Mouse (Mus musculus) inflammation-experienced regulatory T-cells, adult 6 months (primary cell): ENCODE data around the gene Lgi4. TPM values are rescaled to one million over a fixed set of nuclear protein-coding genes. Genes with fewer than 3 reads are reported as not detected.

Source experiments
- ATAC-seq: one replicate; pipeline ENCODE4 v1.8.0; 2017
- polyA plus RNA-seq, 3 experiments: library from polyadenylated mRNA; unstranded; fragments of 100-300 nt; shearing (Covaris generic); gene quantifications; one replicate each; pipeline ENCODE4 v1.2.1; 2017

Gene Lgi4
- polyA plus RNA-seq, 3 experiments from 2014 or later: 0.09 to 0.13 TPM; not detected in 1

DNA sequence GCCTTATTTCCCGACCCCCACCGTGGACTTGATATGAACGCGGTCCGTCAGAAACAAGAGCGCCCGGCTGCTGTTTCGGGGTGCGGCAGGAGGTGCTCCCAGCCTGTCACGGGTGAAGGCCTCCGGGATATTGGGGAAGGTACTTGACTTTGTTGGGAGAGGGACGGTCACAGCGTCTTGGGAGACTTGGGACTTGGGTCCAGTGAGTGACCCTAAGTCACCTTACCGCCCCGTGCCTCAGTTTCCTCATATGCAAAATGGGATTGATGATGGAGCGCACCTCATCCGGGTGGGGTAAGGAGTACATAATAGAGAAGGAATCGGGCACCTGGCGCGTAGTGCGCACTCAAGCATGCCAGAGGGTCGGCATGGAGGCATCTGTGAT, 6.9 kb upstream of the Lgi4 start:
- no peak for ATAC-seq

DNA sequence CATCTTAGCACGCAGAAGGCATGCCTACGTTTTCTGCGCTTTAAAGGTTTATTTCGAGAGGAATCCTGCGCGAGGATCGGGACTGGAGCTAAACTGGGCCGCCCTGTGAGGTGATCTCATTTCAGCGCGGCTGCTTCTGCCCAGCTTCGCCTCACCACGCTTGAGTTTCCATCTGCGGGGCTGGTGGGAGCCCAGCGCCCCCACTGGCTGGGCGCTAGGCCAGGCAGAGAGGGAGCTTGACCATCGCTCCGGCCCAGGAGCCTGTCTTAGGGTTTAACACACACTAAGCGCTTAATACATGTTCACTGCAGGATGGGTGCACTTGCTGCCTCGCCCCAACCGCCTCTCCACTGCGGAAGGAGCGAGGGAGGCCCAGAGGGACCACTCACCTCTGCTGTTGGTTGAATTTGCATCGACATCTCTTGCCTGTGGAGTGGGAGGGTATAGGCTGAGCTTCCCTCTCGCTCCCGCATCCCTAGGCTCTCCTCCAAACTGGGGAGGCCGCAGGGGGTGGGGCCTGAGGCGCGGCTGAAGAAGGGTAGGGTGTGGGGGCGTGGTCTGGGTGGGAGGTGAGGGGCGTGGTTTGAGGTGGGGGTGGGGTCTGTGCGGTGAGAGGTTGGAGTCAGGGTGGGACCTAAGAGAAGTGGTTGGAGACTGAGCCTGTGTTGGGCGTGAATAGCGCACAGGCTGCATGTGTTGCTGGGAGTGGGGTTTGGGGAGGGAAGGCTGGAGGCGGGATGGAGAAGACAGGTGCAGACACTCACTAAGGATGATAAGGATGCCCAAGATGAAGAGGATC, 6.3 kb upstream of the Lgi4 start:
- ATAC-seq: peak; percentile 9

DNA sequence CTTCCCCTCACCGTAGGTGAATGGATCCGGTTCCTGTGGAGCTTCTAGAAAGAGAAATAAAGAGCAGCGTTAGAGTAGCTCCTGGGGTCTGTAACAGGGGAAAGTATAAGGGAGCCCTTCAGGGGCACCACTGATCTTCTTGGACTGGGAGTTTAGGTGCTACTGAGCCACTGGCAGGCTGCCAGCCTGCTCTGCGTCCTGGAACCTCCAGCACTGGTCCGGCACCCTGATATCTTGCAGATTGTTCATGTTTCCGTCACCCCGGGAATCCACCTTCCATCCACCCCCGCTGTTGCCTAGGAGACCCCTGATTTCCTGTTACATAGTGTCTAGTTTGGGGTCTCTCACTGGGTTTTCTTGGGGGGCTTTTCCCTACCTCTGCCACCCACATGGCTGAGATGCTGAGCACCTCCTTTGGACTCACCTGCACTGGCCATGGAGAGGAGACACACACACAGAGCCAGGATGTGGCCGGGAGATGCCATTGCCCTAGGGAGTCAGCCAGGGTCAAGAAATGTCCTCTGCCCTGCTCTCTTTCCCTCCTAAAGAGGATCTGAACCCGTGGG, 5.2 kb upstream of the Lgi4 start:
- no peak for ATAC-seq

DNA sequence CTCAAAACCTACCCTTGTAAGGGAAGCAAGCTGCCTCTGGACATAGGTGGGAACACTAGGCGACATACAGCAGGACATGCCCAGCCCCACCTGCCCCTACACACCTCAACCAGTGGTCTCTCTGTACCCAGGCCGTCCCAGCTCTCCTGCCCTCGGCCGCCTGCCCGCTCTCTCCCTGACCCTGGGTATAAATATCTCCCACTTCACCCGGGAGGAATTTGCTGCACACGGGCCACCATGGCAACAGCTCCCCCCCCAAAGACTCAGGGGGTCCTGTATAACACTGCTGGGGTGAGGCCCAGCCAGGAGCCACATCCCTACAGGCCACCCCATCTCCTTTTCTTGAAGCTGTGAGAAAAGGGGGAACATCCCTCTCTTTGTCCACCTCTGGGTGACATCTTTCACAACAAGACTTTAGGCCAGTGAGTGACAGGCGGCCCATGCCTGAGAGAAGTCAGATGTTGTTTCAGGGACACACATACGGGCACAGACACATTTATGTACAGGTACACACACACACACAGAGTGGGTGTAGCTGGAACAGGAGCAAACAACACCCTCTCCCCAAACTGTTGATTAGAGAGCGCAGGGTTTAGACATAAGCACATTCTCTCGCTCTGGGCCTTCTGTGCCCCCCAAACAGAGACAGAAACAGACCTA, 4.4 kb upstream of the Lgi4 start:
- no peak for ATAC-seq

DNA sequence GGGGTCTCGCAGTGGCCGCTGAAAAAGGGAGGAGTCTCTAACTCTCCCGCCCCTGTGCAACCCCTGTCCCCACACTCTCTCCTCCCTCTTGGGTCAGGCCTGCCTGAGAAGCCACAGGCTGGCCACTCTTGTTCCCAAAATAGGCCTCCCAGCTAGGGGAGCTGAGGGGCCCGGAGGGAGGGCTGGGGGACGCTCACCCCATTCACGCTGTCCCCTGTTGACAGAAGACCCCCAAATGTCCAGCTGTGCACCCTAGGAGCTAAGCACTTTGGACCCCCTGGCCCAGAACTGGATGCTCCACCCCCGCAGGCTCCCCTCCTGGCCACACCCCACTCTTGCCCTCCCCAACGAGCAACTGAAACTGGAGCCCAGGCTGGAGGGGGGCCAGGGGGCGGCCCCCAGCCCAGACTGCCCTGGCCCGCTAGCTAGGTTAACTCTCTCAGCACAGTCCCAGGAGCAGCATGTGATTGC, 3.8 kb upstream of the Lgi4 start:
- no peak for ATAC-seq

DNA sequence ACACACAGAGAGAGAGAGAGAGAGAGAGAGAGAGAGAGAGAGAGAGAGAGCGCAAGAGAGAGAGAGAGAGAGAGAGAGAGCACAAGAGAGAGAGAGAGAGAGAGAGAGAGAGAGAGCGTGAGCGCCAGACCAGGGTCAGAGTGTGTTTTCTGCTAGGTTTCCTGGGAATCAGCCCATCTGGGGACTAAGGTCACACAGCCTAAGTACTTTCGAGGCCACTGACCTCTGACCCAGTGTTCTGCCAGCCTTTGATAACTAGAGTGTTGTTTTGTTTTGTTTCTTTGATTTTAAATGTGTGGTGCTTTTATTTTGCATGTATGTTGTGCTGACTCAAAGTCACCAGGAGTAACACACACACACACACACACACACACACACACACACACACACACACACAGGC, 3.3 kb upstream of the Lgi4 start:
- no peak for ATAC-seq

DNA sequence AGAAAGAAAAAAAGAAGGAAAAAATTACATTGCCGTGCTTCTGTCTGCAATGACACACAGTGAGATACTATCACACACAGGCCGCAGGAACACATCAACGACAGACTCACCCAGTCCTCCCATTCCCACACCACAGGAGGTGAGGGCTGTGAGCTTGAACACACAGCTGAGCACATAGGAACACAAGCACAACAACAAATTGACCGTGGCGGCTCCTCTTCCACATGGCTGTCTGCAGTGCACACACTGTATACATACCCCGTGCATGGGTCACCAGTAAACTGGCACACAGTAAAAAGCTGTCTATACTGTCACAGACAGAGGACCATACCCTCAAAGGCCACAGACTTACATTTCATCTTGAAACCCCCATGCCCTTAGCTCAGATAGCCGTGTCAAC, 2.7 kb upstream of the Lgi4 start:
- no peak for ATAC-seq

DNA sequence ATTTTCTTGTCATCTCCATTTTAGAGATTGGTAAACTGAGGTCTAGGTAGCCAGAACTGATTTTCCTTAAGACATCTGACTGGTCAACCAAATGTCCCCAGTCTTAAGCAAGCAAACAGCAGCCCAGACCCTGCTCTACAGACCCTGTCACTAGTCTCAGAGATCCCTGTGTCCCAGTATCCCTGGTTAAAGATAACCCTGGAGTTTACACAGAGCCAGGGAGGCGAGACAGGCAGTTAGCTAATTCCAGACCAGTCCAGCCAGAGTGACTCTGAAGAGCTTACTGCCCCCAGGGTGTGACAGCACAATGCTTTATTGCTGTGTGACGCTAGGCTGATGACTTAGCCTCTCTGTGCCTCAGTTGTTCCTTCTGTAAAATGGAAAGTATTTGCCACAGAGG, 2.1 kb upstream of the Lgi4 start, which contains the start of gene Fxyd1:
TSS of gene Fxyd1 (minus strand) at position 129 of the 400 bp plus-strand sequence.
- no peak for ATAC-seq

DNA sequence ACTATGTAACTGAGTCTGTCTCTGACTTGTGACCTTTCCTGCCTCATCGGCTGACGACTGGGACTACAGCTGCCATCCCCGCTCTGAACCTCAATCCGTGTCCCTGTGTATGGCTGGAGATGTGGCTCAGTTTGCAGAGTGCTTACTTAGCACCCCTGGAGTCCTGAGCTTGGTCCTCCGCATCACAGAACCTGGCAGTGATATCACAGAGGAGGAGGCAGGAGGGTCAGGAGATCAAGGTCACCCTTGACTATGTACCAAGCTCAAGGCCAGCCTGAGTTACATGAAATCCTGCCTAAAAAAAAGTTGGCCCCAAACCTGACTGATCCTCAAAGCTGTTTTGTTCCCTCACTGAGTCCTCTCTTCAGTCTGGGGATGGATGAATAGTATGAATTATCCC, 1.4 kb upstream of the Lgi4 start:
- ATAC-seq: no peak

DNA sequence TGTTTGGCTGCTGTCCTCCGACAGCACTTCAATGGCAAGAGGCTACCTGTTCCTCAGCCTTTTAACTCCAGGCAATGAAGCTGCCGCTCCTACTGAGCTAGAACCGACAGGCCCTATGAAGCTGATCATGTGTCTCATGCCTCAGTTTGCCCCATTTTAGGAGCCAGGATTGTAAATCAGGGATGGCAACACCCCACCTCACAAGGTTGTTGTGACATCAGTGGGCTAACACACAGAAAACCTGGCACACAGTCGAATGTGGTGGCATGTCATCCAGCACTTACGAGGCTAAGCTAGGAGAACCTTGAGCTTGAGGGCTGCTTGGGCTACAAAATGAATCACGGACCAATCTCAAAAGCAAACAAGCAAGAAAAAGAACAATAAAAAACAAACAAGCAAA, 931 bp upstream of the Lgi4 start:
- ATAC-seq: no peak

DNA sequence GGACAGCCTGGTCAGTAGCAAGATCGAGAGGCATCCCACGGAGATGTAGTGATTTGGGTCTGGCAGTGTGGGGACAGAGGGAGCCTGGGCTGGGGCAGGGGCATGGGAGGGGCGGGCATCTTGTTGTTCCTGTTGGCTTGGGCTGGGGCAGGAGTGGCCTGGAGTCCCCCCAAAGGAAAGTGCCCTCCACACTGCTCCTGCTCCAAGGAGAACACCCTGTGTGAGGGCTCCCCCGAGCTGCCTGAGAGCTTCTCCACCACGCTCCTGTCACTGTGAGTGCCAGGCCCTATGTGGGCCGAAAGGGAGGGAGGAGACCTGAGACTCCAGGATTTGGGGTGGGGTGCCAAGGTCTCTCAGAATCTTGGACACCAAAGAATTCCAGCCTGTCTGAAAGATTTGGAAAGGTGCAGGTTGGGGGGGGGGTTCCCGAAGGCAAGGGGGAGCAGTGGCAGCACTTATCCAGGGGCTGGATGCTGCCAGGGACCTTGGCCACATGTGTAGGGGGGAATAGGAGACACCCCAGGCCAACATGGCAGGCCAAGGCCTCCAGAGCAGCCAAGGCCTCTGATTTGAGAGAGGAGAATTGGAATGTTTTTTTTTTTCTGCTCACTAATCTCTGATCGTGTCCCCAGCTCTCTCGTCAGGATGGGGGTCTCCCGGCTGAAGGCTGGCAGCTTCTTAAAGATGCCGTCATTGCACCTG, 928 bp downstream of the Lgi4 start:
- no peak for ATAC-seq

DNA sequence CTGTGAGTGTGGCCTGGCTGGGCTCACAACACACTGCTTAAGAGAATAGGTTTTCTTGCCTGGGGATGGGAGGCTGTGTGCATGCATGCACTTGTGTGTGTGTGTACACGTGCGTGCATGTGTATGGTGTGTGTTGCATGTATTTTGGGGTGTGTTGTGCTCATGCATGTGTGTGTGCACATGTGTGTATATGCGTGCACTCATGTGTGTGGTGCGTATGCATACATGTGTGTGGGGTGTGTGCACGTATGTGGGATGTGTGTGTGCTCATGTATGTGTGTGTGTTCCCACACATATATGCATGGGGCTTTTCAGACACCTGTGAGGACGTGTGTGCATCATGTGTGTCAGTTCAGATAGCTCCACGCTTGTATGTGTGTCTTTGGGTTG, 1.5 kb downstream of the Lgi4 start:
- ATAC-seq: no peak

DNA sequence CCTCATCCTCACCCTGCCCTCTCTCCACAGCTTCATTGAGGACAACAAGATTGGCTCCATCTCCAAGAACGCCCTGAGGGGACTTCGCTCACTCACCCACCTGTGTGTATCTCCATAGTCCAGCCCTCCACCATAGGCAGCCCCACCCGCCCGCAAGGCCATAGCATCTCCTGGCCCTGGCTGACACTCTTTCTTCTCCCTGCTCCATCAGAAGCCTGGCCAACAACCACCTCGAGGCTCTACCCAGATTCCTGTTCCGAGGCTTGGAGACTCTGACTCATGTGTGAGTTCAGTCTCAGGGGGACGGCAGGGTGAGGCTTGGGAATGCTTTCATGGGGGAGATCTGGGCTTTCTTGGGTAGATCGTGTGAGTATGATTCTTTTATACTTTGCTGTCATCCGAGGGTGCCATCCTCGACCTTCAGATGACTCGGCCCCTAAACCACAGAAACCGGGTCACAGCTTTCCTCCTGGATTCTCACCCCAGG, 4.0 kb downstream of the Lgi4 start:
- ATAC-seq: no peak

DNA sequence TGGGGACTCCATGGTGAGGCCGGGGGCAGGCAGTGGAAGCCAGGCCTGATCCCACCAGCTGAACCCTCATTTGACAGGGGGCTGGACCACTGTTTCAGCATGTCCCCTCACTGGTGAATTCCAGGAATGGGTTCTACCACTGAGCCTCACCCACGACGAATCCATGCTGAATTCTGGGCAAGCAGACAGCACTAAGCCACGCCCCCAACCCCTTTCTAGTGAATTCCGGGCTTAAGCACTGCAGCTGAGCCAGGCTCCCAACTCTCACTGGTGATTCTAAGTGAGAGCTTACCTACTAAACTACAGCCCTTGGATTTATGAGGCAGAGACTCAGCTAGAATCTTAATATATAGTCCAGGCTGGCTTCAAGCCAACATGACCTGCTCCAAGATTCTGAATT, 8.7 kb downstream of the Lgi4 start:
- no peak for ATAC-seq

DNA sequence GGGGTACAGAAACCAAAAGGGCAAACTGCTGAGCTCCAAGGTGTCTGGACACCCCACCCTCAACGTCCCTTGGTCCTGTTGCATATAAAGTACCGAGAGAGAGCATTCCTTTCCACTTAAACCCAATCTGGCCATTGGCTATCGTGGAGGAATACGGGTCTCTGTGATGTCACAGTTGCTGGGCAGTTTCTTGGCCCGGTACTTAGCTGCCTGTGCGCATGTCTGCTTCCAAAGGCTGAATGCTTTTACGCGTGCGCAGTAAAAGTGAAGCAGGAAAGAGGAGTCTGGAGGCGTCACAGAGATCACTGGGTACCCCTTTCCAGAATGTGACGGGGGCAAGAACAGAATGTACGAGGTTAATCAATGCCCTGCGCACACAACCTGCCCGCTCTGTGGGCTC, 10.3 kb downstream of the Lgi4 start:
- no peak for ATAC-seq

DNA sequence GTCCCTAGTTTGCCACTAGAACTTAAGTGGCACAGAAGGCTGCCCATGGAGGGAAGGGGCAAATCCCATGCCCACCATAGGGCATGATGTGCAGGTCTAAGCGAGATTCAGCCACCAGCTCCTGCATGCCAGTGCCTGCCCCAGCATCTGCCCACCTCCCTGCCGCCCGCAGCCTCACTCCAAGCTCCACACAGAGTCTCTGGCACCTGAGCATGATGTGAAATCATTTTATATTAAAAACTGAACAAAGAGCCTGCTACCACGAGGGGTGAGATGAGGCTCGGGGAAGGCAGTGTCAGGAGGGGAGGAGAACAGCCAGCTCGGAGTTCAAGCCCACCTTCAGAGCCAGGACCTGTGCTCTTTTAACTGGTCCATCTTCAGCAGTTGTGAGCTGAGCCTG, 11.2 kb downstream of the Lgi4 start:
- no peak for ATAC-seq

DNA sequence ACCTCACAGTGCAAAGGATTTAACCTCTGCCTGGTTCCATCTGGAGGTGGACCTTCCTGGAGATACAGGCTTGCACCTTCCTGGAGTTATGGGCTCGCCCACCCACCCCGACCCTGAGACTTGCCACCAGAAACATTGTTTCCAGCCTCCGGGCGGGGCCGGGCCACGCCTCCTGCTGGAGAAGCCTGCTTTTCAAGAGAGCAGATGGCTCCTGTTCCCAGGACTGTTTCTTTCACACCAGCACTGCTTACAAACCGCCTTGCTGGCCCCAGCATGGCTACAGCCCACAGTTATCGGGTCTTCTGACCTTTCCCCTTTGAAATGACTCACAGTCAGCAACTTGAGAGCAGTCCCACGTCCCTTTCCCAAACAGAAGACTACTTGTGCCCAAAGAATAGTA, 13.2 kb downstream of the Lgi4 start:
- ATAC-seq: no peak

DNA sequence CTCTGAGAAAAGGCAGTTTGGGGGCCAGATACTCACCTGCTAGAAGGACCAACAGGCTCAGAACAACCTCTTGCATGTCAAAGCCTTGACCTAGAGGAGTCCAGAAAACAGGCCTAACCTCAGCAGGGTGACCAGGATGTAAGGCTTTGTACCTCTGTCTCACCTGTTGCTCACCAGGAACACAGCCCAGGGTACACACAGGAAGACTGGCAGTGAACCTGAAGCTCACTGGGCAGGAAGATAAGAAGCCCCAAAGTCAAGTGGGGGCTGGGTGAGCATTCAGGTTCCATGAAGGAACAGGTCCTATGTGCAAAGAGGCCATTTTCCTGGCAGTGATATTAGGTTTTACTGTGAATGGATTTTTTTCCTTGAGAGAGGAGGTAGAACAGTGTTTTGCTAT, 14.4 kb downstream of the Lgi4 start:
- no peak for ATAC-seq

DNA sequence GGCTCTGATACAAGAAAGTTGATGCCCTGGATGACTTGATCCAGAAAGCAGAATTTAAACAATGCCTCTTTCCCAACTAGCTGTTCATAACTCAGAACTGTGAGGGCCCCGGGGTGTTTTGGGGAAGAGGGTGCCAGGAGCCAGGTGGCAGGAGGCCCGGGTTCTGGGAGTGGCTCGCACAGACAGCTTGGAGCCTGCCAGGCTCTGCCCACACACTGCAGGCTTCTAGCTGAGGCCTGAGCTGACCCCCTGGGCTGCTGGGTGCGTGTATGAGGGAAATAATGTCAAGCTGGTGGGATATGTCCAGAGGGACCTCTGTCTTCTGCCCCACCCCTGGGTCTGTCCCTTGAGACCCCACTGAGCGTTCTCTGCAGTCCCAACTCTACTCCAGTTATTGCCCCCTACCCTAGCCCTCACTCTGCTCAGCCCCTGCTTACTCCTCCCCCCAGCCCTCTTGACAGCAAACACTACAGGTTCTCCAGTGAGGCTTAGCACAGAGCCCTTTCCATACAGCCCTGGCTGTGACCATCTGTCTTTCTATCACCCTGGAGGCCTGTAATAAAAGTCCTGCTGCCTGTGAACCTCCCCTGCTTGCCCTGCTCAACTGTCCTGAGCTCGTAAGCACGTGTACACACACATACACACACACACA, 15.0 kb downstream of the Lgi4 start:
- no peak for ATAC-seq

DNA sequence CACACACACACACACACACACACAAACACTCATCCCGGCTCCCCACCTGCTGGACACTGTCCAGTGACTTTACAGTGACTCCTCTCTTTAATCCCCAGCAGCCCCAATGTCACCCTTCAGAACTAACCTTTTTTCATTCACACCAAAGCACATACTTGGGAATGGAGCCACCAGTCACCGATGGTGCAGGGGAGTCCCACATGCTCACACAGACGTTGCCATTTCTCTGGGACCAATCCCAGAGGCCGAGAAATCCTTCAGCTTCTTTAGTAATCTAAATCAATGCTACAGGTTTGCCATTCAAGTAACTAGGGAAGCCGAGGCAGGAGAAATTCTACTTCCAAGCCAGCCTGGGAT, 15.5 kb downstream of the Lgi4 start:
- no peak for ATAC-seq

DNA sequence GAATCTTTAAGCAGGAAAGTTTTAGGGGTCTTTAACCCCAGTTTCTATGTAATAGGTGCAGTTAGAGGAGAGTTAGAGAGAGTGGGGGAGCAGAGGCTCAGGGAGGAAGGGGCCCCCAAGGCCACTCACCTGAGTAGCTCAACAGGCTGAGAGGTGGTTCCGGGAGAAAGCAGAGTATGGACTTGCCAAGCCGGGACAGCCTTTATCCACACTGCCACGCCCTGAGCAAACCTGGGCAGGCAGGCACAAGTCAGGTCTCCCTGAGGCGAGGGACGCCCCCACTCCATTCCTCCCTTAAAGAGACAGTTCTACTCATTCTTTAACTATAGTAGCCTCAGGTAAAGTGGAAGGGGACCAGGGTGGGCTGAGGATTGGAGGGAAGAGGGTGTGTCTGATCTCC, 17.4 kb downstream of the Lgi4 start, which contains the start of gene Fxyd3:
TSS of gene Fxyd3 (minus strand) at position 213 of the 400 bp plus-strand sequence.
- no peak for ATAC-seq

DNA sequence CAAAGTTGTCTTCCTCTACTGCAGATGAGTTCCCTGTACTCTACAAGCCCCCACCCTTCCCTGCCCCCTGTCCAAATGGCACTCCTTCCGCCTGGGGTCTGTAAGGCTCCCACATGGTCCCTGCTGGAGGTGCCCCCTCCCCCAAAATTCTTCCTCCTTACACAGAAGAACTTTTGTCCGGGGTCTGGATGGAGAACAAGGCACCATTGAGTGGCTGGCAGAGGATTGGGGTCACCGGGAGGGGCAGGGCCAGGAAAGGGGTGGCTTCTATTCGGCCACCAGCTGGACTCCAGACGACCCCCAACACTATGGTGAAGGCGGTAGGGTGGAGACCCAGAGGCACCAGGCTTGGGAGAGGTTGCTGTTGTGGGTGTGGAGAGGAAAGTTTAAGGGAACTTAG, 18.3 kb downstream of the Lgi4 start:
- ATAC-seq: no peak
